Mouse (Mus musculus) right cerebral cortex, postnatal 14 days (tissue): ENCODE data around the gene Vps18.

ENCODE experiments used
- DNase-seq: peaks from one replicate; pipeline ENCODE4 v3.0.0; 2022

The Vps18 gene

DNA sequence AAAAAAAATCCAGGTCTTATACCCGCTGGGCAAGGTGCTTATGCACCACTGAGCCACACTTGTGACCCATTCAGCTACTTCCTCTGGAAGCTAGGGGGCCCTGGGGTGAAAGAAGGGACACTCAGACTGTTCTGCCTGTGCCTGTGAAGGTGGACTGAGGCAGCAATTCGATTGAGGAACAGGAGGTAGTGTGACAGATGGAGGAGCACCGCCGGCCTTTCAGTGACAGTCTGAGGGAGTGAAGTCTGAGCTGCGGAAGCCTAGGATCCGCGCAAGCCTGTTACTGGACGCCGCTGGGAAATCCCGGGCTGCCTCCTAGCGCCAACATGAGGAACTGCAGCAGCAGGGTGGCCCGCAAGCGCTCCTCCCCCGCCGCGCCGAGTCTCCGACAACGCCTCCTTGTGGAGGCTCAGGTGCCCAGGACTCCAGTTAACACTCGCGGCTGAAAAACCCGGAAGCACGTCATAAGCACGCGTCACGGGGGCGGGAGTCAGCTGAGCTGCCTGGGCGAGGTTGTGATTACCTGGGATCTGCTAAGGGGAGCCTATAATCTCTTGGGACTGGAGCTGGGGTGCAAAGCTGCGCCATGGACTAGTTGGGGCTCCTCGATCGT is at the start of gene Vps18:
TSS of gene Vps18 (plus strand) at position 471 of the 613 bp plus-strand sequence.
- peak; percentile 98 for DNase-seq

DNA sequence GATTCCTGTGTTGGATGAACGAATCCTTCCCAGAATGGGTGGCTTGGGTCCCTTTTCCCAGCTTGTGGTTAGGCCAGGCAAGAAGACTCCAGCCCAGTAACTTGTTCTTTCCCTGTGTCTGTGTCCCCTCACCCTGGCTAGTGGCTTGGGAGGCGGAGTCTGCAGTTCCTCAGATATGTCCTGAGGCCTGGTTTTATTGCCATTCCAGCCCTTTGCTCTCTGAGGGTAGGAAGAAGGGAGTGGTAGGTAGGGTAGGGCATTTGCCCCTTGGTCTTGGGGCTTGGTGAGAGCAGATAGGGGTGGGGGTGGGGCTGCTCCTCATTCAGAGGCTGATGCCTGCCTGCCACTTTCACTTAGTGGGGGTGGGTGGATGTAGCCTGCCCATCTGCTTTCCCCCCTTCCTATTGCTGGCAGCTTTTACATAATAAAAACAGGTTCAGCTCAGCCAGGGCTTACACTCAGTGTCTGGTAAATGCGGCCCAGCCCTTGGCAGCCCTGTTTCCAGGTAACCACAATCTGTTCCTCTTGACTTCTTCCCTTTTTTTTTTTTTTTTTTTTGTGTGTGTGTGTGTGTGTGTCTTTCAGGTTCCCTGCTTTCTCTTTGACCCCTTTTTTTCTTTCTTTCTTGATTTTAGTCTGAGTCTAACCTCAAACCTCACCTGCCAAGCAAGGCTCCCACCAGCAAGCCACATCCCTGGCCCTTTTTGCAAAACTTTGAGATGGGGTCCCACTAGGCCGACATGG is 48.3 kb upstream of the Vps18 start:
- no peak for DNase-seq

DNA sequence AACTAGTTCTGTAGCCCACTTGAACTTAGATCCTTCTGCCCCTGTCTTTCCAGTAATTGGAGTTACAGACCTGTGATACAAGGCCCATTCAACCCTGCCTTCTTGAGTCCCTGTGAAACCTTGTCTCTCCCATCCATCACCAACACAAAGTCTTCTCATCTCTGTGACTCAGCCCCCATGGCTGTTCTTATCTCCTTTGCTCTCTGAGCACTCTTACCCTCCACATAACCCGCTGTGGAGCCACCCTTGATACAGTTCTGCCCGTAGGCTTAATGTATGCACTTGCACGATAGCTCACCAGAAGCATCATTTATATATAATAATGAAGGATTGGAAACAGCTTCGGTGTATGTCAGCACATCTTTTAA is 47.7 kb upstream of the Vps18 start:
- DNase-seq: no peak

DNA sequence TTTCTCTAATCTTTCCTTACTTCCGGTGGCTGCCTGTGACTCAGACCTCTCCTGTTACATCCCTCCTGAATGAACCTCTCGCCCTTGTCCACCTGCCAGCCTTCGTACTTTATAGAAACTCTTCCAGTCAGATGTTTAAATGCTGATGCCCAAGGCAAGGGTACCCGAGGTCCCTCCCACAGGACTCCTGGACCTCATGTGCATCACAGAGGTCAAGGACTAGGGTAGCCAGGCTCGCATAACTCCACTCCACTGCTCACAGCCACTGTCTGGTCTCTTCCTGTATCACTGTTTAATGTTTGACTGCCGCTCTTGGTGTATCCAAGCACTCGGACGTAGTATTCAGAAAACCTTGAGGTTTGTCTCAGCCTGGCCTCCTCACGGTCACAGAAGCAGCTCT is 46.0 kb upstream of the Vps18 start:
- no peak for DNase-seq

DNA sequence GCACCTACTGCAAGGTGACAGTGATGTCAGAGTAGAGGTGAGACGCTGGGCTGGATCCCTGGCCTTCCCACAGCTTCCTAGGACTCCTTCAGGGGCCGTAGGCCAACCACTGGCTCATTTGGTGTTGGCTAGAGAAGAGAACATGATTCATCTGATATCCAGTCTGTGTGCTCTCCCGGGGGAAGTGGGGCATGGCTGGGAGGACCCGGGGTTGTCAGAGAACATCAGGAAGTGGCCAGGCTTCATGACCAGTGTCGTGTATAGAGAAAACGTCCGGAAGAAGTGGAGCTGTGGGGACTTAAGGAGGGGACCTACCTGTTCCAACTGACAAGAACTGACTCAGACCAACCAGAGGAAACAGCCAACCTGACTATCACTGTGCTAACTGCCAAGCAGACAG is 43.3 kb upstream of the Vps18 start:
- no peak for DNase-seq

DNA sequence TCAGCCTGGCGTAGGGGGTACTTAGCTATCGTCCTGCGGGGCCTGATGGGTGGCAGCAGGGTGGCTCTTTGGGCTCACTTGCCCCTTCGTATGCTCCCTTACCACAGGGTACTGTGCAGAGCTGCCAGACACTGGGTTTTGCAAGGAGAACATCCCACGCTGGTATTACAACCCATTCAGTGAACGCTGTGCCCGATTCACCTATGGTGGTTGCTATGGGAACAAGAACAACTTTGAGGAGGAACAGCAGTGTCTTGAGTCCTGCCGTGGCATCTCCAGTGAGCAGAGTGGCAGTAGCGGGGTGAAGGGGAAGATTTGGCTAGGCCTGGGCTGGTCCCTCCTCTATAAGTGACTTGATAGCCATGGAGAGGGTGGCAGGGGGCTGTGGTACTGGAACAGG is 40.6 kb upstream of the Vps18 start:
- no peak for DNase-seq

DNA sequence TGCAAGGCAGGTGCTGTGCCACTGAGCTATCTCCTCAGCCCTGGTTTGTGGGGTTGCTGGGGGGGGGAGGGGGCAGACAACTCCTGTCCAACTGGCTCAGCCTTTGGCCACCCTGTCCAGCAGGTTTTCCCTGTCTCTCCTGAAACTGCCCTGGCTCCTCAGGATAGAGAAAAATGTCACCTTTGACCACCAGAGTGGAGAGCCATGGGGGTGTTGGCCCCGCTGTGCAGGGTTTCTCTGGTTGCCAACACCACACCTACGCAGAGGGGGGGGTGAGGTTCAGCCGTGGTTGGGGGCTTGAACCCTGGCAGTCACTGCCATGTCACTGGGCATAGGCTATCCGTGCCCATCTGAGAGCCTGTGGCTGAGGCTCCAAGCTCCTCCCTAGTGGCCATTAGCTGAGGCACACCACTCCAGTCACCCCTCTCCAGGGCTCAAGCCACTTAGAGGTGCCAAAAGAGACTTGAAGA is 38.9 kb upstream of the Vps18 start:
- DNase-seq: no peak

DNA sequence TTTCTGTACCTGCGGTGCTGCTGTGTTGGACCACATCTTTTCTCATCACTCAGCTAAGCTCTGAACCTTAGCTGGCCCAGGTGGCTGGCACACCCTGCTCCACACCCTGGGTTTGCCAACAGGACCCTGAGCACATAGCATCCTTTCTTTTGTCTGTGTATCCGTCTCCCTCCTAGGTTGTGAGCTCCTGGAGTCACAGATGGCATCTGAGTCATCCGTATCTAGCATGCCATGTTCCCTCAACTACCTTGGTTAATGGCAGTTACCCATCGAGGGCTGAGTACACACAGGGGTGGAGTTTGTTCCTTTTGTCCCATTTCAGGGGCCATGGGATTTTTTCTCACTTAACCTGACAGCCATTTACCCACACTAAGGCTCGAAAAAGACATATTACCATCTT is 38.2 kb upstream of the Vps18 start:
- DNase-seq: no peak

DNA sequence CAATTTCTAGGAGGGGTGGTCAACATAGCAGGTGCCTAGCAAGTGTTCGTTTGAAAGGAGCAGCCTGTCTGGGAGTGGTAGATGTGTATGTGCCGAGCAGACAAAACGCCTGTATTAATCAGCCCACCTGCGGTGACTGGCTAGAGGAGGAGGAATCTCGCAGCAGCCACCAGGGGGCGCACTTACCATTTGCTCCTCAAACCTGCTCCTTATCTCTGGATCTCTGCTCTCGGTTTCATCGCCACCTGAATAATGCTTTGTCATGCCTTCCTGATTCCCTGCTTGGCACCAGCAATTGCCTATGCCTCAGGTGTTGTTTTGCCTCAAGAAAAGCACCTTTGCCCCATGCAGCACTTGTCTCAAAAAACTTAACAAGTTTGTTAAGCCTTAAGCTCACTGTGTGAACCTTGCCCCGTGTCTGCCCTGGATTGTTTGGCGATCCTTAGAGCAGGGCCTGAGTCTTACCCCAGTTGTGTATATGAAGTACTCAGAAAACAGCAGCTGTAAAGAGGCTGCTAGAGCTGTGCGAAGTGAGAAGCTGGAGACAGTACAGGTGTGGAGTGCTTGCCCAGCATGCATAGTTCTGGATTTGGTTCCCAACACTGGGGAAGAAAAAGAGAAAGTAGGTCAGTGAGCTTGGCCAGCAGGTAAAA is 37.6 kb upstream of the Vps18 start:
- peak; percentile 86 for DNase-seq

DNA sequence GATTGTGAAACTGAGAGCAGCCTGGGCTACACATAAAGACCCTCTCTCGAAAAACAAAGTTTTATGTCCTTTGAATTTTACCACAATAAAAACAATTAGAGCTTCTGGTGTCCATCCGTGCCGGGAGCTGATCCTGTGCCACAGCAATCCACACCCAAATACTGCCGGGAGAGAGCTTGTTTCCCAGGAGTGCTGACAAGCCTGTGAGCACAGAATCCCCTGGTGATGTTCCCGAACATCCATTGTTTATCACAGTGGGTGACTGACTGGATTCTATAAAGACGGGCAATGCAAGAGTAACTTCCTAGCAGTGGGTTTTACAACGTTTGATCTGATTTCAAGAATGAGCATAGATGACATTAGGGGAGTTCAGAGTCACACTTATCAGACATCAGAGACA is 33.6 kb upstream of the Vps18 start:
- no peak for DNase-seq

DNA sequence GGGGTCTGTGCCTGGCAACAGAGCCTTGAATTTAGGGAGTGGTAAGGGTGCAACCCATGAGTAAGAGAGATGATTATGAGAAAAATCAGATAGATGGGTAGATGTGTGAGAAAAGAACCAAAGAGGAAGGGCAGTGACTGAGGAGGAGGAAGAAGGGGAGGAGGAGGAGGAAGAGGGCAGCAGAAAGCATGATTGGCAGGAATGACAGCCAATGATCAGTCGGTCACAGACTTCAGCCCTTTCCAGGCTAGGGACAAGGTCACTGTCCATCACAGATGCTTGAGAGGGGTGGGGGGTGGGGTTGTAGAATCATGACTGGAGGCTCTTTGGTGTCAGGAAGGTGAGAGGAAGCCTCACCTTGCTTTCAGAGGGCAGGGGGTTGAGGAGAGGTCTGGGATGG is 28.0 kb upstream of the Vps18 start:
- no peak for DNase-seq

DNA sequence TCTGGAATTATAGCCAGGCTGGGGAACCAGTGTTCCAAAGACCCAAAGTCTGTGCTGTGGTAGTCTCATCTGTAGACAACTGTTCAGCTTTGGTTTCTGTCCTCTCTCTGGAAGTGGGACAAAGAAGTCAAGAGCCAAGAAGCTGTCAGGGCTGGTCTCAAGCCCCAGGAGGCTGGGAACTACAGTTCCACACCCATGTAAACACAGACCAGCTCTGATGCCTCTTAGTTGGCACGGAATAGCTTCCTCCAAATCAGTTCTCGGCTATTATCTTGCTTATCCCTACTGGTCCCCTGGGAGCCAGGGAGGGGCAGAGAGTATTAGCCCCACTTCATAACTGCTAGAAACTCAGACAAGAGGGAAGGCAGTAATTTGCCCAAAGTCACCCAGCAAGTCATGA is 27.2 kb upstream of the Vps18 start:
- no peak for DNase-seq

DNA sequence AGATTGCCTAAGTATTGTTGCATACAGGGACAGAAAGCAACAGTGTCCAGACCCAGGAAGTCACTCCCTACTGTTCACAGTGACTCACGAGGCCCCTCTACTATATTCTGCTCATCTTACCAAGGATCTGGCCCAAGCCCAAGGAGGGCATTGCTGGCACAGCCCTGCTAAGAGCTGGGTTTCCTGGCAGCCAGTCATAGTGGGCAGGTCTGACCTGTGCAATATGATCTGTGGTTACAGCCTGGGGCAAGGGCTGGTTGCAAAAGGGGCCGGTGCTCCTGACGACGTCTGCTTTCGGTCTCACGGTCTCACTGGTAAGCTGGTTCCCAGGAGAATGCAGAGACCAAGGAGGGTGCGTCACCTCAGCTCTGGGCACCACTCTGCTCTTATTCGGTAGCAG is 25.6 kb upstream of the Vps18 start:
- DNase-seq: no peak

DNA sequence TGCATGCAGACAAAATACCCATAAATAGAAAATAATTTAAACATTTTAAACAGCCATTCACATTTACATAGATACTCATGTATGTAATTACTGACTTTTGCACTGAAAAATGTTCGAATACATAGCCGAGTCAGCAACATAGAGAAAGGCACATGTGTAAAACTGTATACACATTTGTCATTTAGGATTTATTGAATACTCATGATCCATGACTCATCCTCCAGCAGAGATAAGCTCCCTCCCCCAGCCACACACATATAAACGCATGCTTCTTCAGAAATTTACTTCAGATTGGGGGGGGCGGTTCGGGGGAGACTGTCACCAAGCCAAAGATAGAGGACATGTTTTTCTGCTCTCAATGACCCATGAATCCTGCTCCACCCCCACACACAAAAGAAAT is 24.7 kb upstream of the Vps18 start:
- no peak for DNase-seq

DNA sequence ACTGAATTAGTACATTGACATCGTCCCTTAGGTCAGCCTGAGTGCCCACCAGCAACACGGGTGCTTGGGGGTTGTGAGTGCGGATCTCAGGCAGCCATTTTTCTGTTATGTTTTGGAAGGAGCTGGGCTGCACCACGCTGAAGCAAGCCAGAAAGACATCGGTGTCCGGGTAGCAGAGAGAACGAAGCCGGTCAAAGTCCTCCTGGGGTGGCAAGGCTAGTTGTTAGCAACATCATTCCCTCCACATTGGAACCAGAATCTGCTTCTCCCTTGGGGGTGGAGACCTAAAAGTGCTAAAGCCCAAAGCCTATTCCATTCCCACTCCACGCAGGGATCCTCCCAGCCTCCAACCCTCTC is 18.3 kb upstream of the Vps18 start:
- DNase-seq: no peak

DNA sequence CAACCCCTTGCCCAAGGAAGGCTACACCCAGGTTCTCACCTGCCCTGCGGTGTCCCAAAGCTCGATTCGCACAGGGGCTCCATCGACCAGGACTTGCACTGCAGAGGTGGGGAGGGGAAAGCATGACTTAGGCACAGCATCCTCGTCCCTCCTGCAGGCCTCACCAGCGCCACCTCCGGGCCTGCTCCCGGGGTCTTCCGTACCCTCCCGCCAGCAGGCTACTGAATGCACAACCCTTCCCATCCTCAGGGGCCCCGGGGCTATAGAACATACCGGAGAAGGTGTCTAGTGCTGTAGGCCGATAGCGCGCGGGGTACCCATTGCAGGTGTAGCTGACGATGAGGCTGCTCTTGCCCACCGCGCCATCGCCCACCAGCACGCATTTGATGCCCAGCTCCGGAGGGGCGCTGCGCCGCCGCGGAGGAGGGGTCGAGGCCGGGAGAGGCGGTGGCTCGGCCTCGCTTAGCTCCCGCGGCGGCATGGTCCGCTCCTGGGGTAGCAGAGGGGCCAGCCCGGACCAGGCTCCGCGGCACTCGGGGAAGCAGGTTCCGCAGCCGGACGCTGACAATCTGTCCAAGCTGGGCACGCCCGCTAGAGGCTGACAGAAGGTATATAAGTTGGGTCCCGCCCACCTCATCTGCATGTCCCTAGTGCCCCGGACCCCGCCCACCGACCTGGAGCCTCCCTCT is 17.8 kb upstream of the Vps18 start, which contains the start of gene Rhov:
TSS of gene Rhov (minus strand) at position 630 of the 689 bp plus-strand sequence.
- peak; percentile 65 for DNase-seq

DNA sequence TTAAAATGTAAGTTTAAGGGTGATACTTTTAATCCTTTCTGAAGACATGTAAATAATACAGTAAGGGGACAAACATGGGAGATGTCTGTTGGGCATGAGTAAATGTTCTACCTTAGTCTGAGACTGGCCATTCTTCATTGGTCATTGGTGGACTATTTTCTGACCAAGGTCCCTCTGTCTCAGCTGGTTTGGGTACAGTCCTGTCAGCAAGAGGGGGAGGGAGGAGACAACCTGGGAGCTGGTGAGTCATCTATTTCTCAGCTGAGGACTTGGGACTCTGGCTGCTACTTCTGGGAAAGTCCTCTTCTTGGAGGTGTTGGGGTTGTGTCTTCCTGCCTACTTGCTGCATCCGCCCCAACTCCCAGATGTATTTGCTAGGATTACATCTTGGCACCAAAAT is 14.4 kb upstream of the Vps18 start:
- DNase-seq: no peak

DNA sequence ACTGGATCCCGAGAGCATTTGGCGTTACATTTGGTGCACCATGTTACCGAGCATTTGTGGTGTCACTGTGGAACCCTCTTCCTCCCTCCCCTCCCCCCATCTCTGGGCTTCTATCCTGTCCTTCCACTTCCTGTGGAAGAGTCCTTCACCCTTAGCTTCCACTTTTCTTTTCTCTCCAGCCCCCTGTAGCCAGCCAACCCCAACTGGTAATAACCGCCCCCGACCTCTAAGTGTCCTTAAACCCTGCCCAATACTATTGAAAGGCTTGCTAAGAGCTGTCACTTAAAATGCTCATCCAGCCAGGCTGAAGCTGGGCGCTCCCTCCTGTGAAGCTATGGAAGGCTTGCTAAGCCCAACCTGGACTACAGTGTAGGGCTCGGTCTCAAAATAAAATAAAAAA is 11.6 kb upstream of the Vps18 start:
- no peak for DNase-seq

DNA sequence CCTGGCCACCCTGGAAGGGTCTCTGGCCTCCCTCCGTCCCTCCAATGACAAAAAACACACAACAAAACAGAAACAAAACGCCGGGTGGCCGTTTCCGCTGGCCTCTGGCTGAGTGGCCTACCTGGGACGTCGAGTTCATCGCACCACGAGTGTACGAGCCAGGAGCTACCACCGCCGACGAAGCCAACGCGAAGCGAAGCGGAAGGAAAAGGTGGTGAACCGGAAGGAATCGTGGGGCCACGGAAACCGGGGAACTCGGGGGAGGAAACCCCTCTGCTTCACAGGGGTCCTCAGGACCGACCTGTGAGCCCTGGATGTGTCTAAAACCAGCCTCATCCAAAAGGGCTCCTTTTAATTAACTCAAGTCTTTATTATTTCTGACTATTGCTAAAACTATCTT is 10.7 kb upstream of the Vps18 start:
- no peak for DNase-seq

DNA sequence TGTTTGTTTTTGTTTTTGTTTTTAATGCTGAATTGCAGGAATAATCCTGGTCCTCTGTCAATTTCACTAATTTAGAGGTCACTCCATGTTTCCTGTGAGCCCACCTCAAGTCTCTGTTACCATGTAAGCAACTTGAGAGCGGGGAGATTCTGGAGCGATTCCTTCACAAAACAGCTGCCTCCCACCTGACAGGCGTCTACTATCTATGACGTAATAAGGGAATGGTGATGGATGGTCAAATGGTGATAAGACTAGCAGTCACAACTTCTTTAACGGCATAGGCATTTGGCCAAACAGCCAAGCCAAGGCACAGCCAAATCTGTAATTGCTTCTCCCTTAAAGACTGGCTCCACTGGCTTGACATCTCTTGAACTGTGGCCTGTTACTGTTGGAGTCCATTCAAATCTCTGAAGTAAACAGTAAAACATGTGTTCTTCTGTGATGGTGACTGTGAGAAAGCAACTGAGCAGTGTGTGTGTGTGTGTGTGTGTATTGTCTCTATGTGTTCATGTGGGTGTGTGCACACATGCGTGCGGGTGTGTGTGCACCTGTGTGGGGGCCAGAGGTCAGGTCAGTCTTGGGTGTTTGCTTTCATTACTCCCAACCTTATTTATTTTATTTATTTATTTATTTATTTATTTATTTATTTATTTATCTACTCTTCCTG is 6.5 kb upstream of the Vps18 start:
- DNase-seq: no peak

DNA sequence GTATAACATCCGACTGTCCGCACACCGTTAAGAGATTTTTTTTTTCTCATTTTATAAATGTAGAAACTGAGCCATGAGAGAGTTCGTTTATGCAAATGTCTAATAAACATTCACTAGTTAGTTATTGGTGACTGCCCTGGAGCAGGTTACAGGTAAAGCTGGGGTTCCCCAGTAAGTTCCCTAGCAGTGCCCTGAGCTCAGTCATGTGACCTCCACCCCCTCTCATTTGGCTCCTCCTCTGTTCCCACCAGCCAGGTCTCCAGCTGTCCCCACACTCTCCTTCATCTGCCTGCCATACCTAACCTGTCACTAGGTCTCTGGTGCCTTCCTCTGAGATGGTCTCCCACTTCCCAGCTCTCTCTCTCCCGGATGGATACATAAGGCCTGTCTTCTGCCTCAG is 1.2 kb upstream of the Vps18 start:
- DNase-seq: no peak

DNA sequence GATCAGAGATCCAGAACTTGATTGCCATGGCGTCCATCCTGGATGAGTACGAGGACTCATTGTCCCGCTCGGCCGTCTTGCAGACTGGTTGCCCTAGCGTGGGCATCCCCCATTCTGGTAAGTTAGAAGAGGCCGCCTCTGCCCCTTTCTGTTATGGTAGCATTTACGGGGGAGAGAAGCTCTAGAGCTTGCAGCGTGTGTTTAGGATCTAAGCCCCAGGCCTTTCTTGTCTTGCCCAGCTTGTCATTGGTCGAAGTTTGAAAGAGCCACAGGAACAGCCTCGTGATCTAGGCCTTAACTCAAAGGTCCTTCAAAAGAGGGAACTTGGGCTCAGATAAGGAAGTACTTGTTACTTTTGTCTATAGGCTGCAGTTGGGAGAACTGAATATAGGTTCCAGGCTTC is 475 bp downstream of the Vps18 start:
- no peak for DNase-seq

DNA sequence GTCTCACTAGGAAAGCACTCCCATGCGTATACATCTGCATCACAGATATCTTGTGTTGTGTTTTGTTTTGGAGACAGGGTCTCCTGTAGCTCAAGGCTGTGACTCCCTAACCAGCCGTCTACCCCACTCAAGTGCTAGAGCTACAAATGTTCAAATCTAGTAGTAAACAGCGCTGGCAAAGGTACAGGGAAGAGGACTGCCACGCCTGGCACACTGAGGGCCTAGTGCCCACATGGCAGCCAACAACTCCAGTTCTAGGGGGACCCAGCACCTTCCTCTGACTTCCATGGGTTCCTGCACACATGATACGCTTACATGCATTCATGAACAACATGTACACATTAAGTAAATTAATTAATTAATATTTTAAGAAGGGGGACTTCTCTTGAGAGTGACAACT is 3.7 kb downstream of the Vps18 start:
- DNase-seq: no peak
